Mouse (Mus musculus): ENCODE measurements around the gene Cyp2d11.

The Cyp2d11 gene

GRCm38 (mm10) chr15:82353078-82353744 lies 40.6 kb downstream of the Cyp2d11 start:
- DNase-seq (ENCODE audit: low read depth in 1 of 2, low spot score in 2 of 2), result no peak

- DNase-seq (ENCODE audit: low read depth in 1 of 2, low spot score in 2 of 2), result no peak
Observed at GRCm38 (mm10) chr15:82351480-82351879, 42.3 kb downstream of the Cyp2d11 start.

- DNase-seq (ENCODE audit: low read depth in 1 of 2, low spot score in 2 of 2), result no peak
Observed at GRCm38 (mm10) chr15:82350349-82350748, 43.5 kb downstream of the Cyp2d11 start.

- DNase-seq (ENCODE audit: low read depth in 1 of 2, low spot score in 2 of 2), result no peak
Observed at GRCm38 (mm10) chr15:82348999-82349341, 44.9 kb downstream of the Cyp2d11 start.

GRCm38 (mm10) chr15:82348258-82348998 lies 45.4 kb downstream of the Cyp2d11 start:
- DNase-seq (ENCODE audit: low read depth in 1 of 2, low spot score in 2 of 2), result no peak

- no peak for DNase-seq (ENCODE audit: low read depth in 1 of 2, low spot score in 2 of 2)
Observed at GRCm38 (mm10) chr15:82347852-82348251, 46.0 kb downstream of the Cyp2d11 start.

- DNase-seq (ENCODE audit: low read depth in 1 of 2, low spot score in 2 of 2), result no peak
Observed at GRCm38 (mm10) chr15:82347303-82347676, 46.5 kb downstream of the Cyp2d11 start.

GRCm38 (mm10) chr15:82346580-82347302 lies 47.1 kb downstream of the Cyp2d11 start:
- DNase-seq (ENCODE audit: low read depth in 1 of 2, low spot score in 2 of 2), result no peak

- peak; percentile 94 to 96 for DNase-seq (ENCODE audit: low read depth in 1 of 2, low spot score in 2 of 2)
Observed at GRCm38 (mm10) chr15:82345820-82346470, 47.9 kb downstream of the Cyp2d11 start.

- no peak for DNase-seq (ENCODE audit: low read depth in 1 of 2, low spot score in 2 of 2)
Observed at GRCm38 (mm10) chr15:82344971-82345370, 48.9 kb downstream of the Cyp2d11 start.

- no peak for DNase-seq (ENCODE audit: low read depth in 1 of 2, low spot score in 2 of 2)
Observed at GRCm38 (mm10) chr15:82343368-82344287, 50.2 kb downstream of the Cyp2d11 start.

GRCm38 (mm10) chr15:82342543-82342935 lies 51.3 kb downstream of the Cyp2d11 start:
- no peak for DNase-seq (ENCODE audit: low read depth in 1 of 2, low spot score in 2 of 2)

- no peak for DNase-seq (ENCODE audit: low read depth in 1 of 2, low spot score in 2 of 2)
Observed at GRCm38 (mm10) chr15:82341675-82342542, 51.9 kb downstream of the Cyp2d11 start.

- peak in 1 of 2 experiments; percentile 60 for DNase-seq (ENCODE audit: low read depth in 1 of 2, low spot score in 2 of 2)
Observed at GRCm38 (mm10) chr15:82341036-82341501, 52.8 kb downstream of the Cyp2d11 start.

GRCm38 (mm10) chr15:82340414-82341035 lies 53.3 kb downstream of the Cyp2d11 start:
- DNase-seq (ENCODE audit: low read depth in 1 of 2, low spot score in 2 of 2), result no peak

- no peak for DNase-seq (ENCODE audit: low read depth in 1 of 2, low spot score in 2 of 2)
Observed at GRCm38 (mm10) chr15:82339634-82340254, 54.1 kb downstream of the Cyp2d11 start.

All from monocyte, adult 2 months (primary cell).